Comparison of ENCODE assay signal across 8 mouse cellular contexts in the genomic region with DNA sequence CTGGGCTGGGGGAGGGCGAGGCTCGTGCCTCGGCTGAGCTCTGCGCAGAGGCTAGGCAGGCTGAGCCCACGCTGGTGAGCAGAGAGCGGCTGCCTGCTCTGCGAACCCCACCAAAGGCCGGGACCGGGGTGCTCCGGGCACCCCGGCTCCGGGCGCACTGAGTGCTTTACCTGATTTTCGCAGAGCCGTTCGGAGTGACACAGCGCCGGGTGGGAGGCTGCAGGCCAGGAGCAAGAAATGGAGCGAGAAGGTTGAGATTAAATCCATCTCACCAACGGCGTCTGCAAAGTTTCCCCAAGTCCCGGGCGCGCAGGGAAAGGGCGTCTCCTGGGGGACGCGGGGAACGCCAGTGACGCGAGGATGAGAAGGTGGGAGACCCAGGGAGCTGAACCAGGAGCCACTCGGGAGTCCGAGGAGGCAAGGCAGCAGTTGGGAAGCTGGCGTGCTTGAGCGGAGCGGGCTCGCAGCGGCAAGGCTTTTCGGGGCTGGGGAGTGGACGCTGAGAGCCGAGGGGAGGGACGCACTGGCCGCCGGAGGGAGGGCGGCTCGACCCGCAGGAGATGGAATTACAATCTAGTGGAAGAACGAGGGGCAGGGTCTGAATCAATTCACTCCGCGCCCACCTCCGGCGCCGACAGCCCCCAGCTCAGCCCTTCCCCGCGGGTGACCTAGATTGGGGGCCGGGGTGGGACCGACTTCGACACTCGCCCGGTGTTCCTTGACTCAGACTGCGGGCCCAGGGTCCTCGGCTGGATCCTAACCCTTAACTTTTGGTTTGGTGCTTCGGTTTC. TPM values are rescaled to one million over a fixed set of nuclear protein-coding genes. Genes with fewer than 3 reads are reported as not detected.
DNase-seq lines count a peak whose midpoint lies in the region; ATAC-seq and TF ChIP-seq lines count a peak whose summit lies in the region.

A gene (minus strand): TSS at position 578 of the 791 bp plus-strand sequence.

- H3K79me2 ChIP-seq in heart, adult 2 months (replicated peaks; ENCODE audit: control insufficient read depth, insufficient read depth, low read length): no peaks in the 10 kb centered on the region

- H3K4me2 ChIP-seq in intestine, embryonic 16.5 days (ENCODE audit: low read depth, low read length): peak within 1 kb of the TSS; percentile 88
- H3K4me2 ChIP-seq in stomach, postnatal 0 days (replicated peaks; ENCODE audit: low read depth): peak within 1 kb of the TSS; percentile 83

- peak; percentile 74 for ATAC-seq in intestine, embryonic 16.5 days
- peak; percentile 70 for ATAC-seq in stomach, postnatal 0 days (ENCODE audit: low FRiP score, low TSS enrichment)

- peak within 1 kb of the TSS; percentile 64 for H3K27ac ChIP-seq in heart, adult 2 months
- peak within 1 kb of the TSS; percentile 86 for H3K27ac ChIP-seq in intestine, embryonic 16.5 days (ENCODE audit: low read length)
- H3K27ac ChIP-seq in stomach, postnatal 0 days (replicated peaks): peak within 1 kb of the TSS; percentile 79

- H3K4me3 ChIP-seq in heart, adult 2 months: peak within 1 kb of the TSS; percentile 53
- peak within 1 kb of the TSS; percentile 74 for H3K4me3 ChIP-seq in intestine, embryonic 16.5 days (ENCODE audit: low read length)
- H3K4me3 ChIP-seq in stomach, postnatal 0 days (ENCODE audit: low read depth, low read length): peak within 1 kb of the TSS; percentile 66

- no peaks in the 10 kb centered on the region for H3K9me3 ChIP-seq in intestine, embryonic 16.5 days (ENCODE audit: control insufficient read depth, low read length)
- H3K9me3 ChIP-seq in stomach, postnatal 0 days (ENCODE audit: control insufficient read depth, low read length): no peaks in the 10 kb centered on the region

- H3K4me1 ChIP-seq in heart, adult 2 months (ENCODE audit: control insufficient read depth, insufficient read depth, low read length): no peaks in the 10 kb centered on the region
- peaks cover 6% of the 10 kb centered on the region; the same call in 1 of the 2 replicates for H3K4me1 ChIP-seq in intestine, embryonic 16.5 days (ENCODE audit: control insufficient read depth, insufficient read depth, low read length)
- H3K4me1 ChIP-seq in stomach, postnatal 0 days (replicated peaks; ENCODE audit: control insufficient read depth, insufficient read depth): no peaks in the 10 kb centered on the region

- H3K9ac ChIP-seq in heart, adult 2 months (ENCODE audit: low read depth, low read length): peak within 1 kb of the TSS; percentile 58
- peak within 1 kb of the TSS; percentile 85 for H3K9ac ChIP-seq in intestine, embryonic 16.5 days (ENCODE audit: low read depth, low read length)
- H3K9ac ChIP-seq in stomach, postnatal 0 days (ENCODE audit: low read length): peak within 1 kb of the TSS; percentile 74

- H3K27me3 ChIP-seq in heart, adult 2 months (ENCODE audit: control insufficient read depth, insufficient read depth, low read length): peaks cover 3% of the 10 kb centered on the region
- peaks cover 3% of the 10 kb centered on the region; the same call in 1 of the 2 replicates for H3K27me3 ChIP-seq in intestine, embryonic 16.5 days (replicated peaks; ENCODE audit: control insufficient read depth, insufficient read depth, low read length)
- H3K27me3 ChIP-seq in stomach, postnatal 0 days (ENCODE audit: control insufficient read depth, insufficient read depth, low read length): no peaks in the 10 kb centered on the region

- 2% methylated on average over 62 of the region's 62 CpGs for WGBS in heart, adult 2 months
- under 1% methylated on average over 62 of the region's 62 CpGs for WGBS in intestine, embryonic 16.5 days
- under 1% methylated on average over 58 of the region's 62 CpGs for WGBS in stomach, postnatal 0 days

- no peaks in the 10 kb centered on the region for H3K36me3 ChIP-seq in heart, adult 2 months (ENCODE audit: control insufficient read depth, insufficient read depth, low read length)
- no peaks in the 10 kb centered on the region for H3K36me3 ChIP-seq in intestine, embryonic 16.5 days (ENCODE audit: control insufficient read depth, insufficient read depth, low read length)
- no peaks in the 10 kb centered on the region for H3K36me3 ChIP-seq in stomach, postnatal 0 days (ENCODE audit: control insufficient read depth, insufficient read depth, low read length)

- intact Hi-C loops in heart, adult 2 months (cut with DNase I): no loop called here

- TF ChIP-seq CTCF in heart, adult 2 months (IDR thresholded peaks at IDR 0.05): no peak
- no peak for TF ChIP-seq CTCF in stomach, postnatal 0 days (IDR thresholded peaks at IDR 0.05; ENCODE audit: low read depth)

- TF ChIP-seq EP300 in heart, adult 2 months (IDR thresholded peaks at IDR 0.05; ENCODE audit: insufficient read depth, low read depth, low read length): no peak
- no peak for TF ChIP-seq EP300 in stomach, postnatal 0 days (optimal IDR thresholded peaks at IDR 0.05)

- no peak for TF ChIP-seq POLR2A in heart, adult 2 months (IDR thresholded peaks at IDR 0.05; ENCODE audit: insufficient read depth, low read depth, low read length)

- DNase-seq in heart, adult 2 months: peak; percentile 18 to 46
- no peak for DNase-seq in heart, adult 9 months (ENCODE audit: low spot score in 2 of 2)
- peak; percentile 26 for DNase-seq in adrenal gland, postnatal 25 days
- DNase-seq in gastrocnemius, adult 8-10 months (ENCODE audit: low spot score in 2 of 2): no peak
- DNase-seq in mesoderm, embryonic 11.5 days (ENCODE audit: low read depth, low spot score): peak; percentile 60
- peak; percentile 37 for DNase-seq in stomach, postnatal 0 days (ENCODE audit: low spot score)
- no peak for DNase-seq in layer of hippocampus, postnatal 14 days (ENCODE audit: low spot score in 2 of 2)

RNA-seq across cellular contexts. Expression of the gene that starts here (rescaled TPM):
- total RNA-seq in heart, adult 2 months (2021): 1 to 10 TPM; 7.1 to 8.2 TPM
- polyA plus RNA-seq in heart, adult 2 months (2012; rRNA removed): 12.0 and 25.7 TPM in 2 replicates
- total RNA-seq in adrenal gland, postnatal 25 days (2021): 1.5 and 3.4 TPM in 2 replicates
- 10 to 100 TPM; 14.2 to 21.0 (median 19.4) TPM for total RNA-seq in gastrocnemius, adult 8-10 months (2022)
- 21.3 and 24.9 TPM in 2 replicates for polyA plus RNA-seq in intestine, embryonic 16.5 days (2015; fragmentation: Nextera tagmentation; extraction: Ambion mirVana)
- 6.6 and 6.7 TPM in 2 replicates for polyA plus RNA-seq in stomach, postnatal 0 days (2015; fragmentation: Nextera tagmentation; extraction: Ambion mirVana)
- total RNA-seq in layer of hippocampus, postnatal 14 days (2021): 1 to 10 TPM; 4.6 to 6.5 TPM

Comparison
In these comparisons a context has a peak if more than half of its experiments do, and no peak if none do; other contexts are left out.
1. DNase-seq: peak in heart, adult 2 months (2 of 2), adrenal gland, postnatal 25 days (single experiment), mesoderm, embryonic 11.5 days (single experiment) and stomach, postnatal 0 days (single experiment); none in heart, adult 9 months (0 of 2), gastrocnemius, adult 8-10 months (0 of 2) and layer of hippocampus, postnatal 14 days (0 of 2).
2. Peak in every context shown above with its lines, with median percentiles within 50 percentile points of each other: H3K27ac ChIP-seq, H3K4me3 ChIP-seq and H3K9ac ChIP-seq.